Mouse (Mus musculus) adrenal gland, postnatal 4 days (tissue): ENCODE data around the gene Pot1b. TPM values are rescaled to one million over a fixed set of nuclear protein-coding genes. Genes with fewer than 3 reads are reported as not detected.

Source experiments
- DNase-seq, 2 experiments: peaks; one replicate each; pipeline ENCODE4 v3.0.0; 2021 to 2022; ENCODE audit warnings: low spot score in 2 of 2, mixed read lengths in 2 of 2
- long read RNA-seq, 2 experiments: library from polyadenylated mRNA; stranded (forward); transcript quantifications; one replicate each; pipeline ENCODE4 v2.0.0; 2021
- total RNA-seq, 2 experiments: library from RNA; stranded (reverse); gene quantifications; 2 replicates each; pipeline ENCODE4 v1.2.3; 2021

Gene Pot1b
- 10 to 100 TPM; 12.7 to 14.0 TPM for total RNA-seq
- long read RNA-seq, experiment 1 = 0 reads
- long read RNA-seq, experiment 2, partial matches to known transcripts = 0 of 1 reads
- long read RNA-seq, experiment 2, other reads (novel, unspliced or antisense) = 1 of 1 reads

DNA sequence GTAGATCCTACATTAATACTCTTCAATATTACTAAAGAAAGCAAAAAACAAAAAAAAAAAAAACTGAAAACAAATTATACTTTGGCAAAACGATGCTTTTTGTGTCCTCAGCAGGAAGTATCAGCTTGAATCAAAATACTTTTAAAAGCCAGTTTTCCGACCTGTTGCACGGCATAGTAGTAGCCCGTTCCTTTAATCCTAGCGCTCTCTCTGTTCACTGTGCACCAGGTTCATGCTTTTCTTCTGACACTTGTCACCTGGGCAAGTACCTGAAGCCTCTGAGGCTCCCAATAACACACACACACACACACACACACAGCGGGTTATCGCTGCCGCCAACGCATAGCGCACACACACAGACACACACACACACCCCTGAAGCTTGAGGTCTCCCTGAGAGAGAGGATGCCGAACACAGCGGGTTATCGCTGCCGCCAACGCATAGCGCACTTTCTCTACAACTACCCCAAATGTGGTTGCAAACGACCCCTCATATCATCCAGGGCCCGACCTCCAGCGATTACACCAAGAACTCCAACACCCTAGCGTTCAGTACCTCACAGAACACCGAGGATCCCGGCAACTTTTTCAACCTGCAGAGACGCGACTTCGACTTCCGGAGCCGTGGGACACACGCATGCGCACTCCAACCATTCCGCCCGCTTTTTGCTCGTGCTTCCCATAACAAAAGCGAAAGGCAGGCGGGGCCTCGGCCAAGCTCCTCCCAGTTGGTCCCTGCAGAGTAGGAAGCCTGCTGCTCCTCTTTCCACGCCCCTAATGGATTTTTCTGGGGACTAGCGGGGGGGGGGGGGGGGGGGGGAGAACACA, at the start of gene Pot1b:
Gene Pot1b (minus strand): TSS at position 645 of the 828 bp plus-strand sequence.
- peak; percentile 90 to 91 for DNase-seq

DNA sequence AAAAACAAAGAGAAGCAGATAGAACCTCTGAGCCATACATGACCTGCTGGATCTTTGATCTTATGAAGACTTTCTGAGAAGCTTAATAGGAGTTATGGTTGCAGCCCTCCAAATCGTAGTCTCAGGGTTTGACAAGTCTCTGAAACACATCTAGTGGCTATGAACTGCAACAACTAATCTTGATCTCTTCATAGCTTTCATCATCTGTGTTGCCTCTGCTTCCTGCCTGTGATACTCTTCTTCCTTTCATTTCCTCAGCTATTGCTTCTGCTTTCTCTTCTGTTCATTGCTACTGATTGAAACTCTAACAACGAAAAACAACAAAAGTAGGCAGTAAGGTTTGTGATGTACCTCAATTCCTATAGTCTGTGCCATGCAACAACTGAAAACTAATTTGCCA, 38.7 kb upstream of the Pot1b start:
- no peak for DNase-seq

DNA sequence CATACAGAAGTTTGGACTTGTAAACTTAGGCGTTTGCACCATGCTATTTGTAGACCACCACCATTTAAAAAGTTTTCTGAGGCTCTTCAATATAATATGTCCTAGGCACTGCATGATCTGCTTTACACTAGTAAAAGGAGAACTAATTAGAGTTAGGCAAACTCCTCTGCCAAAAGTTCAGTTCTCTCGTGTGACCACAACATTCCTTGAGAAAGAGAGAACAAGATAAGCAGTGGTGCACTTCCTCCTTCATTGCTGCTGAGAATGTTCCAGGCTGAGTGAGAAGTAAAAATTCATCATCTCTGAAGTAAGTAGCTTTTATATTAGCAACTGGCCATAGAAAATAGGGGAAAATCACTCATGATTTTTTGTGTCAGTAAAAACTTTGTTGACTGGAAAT, 37.4 kb upstream of the Pot1b start, which contains the start of gene Adgre4:
Gene Adgre4 (plus strand): TSS at position 199 of the 400 bp plus-strand sequence.
- no peak for DNase-seq

DNA sequence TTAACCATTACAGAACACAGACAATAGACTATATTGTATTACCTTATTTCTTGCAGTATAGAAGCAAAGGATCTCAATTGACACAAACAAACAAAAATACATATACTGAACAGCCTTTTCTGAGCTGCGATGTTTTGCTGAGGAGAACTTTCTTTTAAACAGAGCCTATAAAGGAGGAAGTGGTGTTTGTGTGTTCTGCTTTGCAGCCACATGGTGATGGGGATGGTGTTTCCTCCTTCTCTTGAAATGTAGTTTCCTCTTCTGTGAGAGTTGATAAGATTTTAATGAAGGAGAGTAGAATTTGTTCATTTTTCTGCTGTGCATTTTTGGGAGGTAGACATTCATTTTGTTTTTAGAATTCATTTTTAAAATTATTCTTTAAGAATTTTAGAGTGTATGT, 24.2 kb upstream of the Pot1b start:
- no peak for DNase-seq

DNA sequence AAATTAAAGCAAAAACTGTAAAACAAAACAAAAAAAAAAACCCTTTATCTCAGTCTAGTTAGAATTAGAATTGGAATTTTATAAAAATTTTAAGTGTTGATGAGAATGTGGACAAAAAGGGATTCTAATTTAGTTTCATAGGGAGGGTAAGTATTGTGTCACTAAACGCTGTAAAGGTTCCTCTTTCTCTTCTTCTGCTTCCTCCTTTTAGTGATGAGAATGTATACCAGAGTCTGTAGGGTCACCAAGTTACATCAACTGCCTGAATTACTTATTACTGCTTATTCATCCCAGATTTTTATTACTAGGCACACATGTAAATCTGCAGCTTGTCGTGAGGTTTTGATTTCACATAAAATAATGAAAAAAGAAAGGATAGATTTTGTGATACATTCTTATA, 13.8 kb upstream of the Pot1b start:
- DNase-seq = no peak

DNA sequence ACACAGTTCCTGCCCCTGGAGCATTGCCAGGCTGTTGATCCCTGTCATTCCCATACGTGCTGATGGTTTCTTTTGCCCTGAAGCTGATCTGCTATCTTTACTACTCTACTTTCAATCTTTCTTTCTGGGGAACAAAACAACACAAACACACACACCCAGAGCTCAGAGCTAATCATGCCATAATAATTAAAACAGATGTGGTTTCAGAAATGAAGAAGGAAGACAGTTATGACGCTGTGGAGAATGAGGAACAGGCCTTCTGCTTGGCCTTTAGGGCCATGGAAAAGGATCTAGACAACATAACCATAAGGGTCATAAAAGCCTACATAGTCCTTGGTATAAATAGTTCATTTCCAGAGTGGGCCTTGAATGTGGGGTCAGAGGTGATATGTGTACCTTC, 9.8 kb upstream of the Pot1b start:
- no peak for DNase-seq

DNA sequence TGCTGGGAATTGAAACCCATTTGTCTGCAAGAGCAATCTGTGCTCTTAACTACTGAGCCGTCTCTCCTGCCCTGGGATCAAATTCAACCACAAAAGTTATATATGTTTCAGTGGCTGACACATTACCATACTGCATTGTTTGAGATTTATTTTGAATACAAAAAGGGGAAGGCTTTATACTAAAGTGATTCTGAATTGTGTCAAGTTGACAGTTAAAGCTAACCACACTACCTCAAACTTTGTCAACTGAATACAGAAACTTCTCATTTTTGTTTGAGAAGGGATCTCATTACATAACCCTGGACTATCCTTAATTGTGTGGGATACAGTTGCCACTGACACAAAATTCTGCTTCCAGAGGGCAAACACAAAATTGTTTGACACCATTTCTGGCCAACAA, 8.8 kb upstream of the Pot1b start:
- DNase-seq = no peak

DNA sequence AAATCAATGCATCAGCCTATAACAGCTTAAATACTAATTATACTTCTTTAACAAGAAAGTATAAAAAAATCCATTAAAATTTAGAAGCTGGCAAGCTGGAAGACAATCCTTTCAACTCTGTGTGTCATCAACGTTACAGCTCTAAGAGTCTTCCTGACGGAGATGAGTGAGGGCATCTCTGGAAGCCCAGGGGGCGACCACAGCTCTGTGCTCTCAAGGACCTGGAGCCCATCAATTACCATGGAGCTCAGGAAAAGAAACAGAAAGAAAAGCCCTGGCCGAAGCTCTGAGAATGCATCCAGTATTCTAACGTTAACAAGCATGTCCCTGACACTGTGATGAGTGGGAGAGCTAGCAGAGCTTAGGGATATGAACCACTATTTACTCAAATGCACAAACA, 9.6 kb downstream of the Pot1b start:
- DNase-seq = no peak

DNA sequence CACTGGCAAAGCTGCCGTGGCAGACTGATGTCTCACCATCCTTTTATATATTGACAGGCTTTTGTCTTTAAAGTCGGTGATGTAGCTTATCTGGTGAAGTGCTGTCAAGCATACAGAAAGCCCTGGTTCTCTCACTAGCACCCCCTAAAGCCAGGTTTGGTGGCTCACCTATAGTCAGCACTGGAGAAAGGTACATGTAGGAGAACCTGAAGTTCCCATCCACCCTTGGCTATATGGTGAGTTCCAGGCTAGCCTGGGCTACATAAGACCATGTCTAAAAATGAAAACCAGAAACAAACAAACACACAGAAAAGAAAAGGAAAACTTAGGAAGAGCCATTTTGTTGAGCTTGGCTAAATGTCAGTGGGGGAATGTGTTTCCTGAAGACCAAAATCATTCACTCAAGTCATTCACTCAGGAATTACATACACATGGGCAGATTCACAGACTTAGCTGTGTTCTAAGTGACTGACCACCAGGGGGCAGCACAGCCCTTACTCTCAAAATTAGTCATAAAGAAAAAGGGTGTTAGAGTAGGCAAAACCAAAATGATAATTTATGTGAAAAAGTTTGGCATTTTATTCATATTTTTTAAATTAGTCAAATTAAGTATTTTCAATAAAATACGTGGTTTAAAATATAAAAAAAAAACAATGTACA, 10.1 kb downstream of the Pot1b start:
- peak; percentile 24 to 45 for DNase-seq

DNA sequence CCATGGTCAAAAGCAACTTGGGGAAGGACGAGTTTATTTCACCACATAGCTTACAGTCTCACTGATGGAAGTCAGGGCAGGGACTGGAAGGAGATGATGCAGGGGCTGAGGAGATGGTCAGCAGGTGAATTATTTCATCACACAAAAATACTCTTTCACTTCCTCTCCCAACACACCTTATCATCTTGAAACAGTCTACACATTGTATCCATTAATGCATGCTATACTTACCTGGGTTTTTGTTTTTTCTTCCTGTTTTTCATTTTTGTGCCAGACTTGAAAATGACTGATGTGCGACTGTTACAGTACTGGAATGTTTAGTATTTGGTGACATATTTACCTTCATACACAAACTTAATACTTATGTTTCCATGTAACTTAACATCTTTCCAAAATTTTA, 13.0 kb downstream of the Pot1b start:
- no peak for DNase-seq

DNA sequence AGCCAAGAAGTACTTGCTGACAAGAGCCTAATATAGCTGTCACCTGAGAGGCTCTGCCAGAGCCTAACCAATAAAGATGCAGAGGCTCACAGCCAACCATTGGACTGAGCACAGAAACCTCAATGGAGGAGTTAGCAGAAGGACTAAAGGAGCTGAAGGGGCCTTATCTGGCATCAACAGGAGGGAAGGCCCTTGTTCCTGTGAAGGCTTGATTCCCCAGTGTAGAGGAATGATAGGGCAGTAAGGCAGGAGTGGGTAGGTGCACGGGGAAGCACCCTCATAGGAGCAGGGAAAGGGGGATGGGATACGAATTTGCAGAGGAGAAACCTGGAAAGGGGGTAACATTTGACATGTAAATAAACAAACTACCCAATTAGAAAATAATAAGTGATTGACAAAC, 51.3 kb downstream of the Pot1b start:
- DNase-seq = no peak

DNA sequence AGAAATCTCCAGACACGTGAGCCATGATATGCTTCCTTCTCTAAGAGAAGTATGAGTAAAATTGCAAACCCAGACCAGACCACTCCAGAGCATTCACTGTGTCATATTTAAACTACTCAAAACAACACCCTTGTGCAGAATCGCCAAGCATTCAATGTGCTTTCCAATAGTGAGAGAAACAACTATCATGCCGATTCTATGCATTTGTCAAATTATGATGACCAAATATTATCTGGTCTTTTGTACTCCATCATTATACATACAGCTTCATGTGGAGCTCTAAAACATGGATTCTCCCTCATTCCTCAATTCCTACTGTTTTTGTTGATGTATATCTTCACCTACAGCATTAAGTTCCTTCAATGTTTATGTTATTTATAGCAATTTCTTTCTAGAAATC, 87.3 kb downstream of the Pot1b start, which contains the start of gene Vmn2r118:
Gene Vmn2r118 (minus strand): TSS at position 101 of the 400 bp plus-strand sequence.
- DNase-seq = no peak

Other genes with a start within 250 kb of the Pot1b start
- not detected for gene Vmn2r118, start 87.4 kb downstream of the Pot1b start, total RNA-seq
- gene Adgre4, start 37.4 kb upstream of the Pot1b start, total RNA-seq = 1 to 10 TPM; 1.4 TPM
- gene Zfp119a, start 166.3 kb upstream of the Pot1b start, total RNA-seq = 10 to 100 TPM; 11.7 to 13.1 TPM
- 10 to 100 TPM; 10.1 to 11.3 TPM for gene Zfp959, start 179.5 kb upstream of the Pot1b start, total RNA-seq
- 1 to 10 TPM; 7.2 to 8.0 TPM for gene Zfp119b, start 236.9 kb upstream of the Pot1b start, total RNA-seq
- 1 to 10 TPM; 2.1 to 3.0 TPM for gene Ebi3, start 240.0 kb upstream of the Pot1b start, total RNA-seq
- 10 to 100 TPM; 22.7 to 26.9 TPM for gene Yju2, start 246.5 kb upstream of the Pot1b start, total RNA-seq